Mouse (Mus musculus) forebrain, embryonic 11.5 days (tissue): ENCODE measurements around the gene Fyb2. TPM values are rescaled to one million over a fixed set of nuclear protein-coding genes. Genes with fewer than 3 reads are reported as not detected.

ENCODE experiments used
- ATAC-seq: fragments of 200-750 bp; cut with Nextera tagmentation; replicated peaks from 2 replicates; pipeline ENCODE4 v1.8.0; 2017; ENCODE audit warnings: moderate TSS enrichment; ENCODE audit not compliant: low FRiP score
- DNase-seq: peaks from one replicate; pipeline ENCODE4 v3.0.0-alpha.2; 2017; ENCODE audit warnings: low spot score
- H3K27ac ChIP-seq: fragments of 300-500 bp; sonication (generic); 2 replicates; pipeline ENCODE4 v1.5.1; 2014; ENCODE audit warnings: low read depth, low read length
- H3K27me3 ChIP-seq: fragments of 300-500 bp; sonication (generic); 2 replicates; pipeline ENCODE4 v1.6.1; 2014; ENCODE audit warnings: mild to moderate bottlenecking, low read length, mixed read lengths; ENCODE audit not compliant: control insufficient read depth, insufficient read depth
- H3K36me3 ChIP-seq: fragments of 300-500 bp; sonication (generic); 2 replicates; pipeline ENCODE4 v1.6.1; 2014; ENCODE audit warnings: mild to moderate bottlenecking, low read length, moderate library complexity, mixed read lengths; ENCODE audit not compliant: control insufficient read depth, insufficient read depth
- H3K4me1 ChIP-seq: fragments of 300-500 bp; sonication (generic); replicated peaks from 2 replicates; pipeline ENCODE4 v1.6.1; 2014; ENCODE audit warnings: low read length, mixed read lengths; ENCODE audit not compliant: control insufficient read depth, insufficient read depth
- H3K4me2 ChIP-seq: fragments of 300-500 bp; sonication (generic); 2 replicates; pipeline ENCODE4 v1.6.1; 2014; ENCODE audit warnings: low read depth, mild to moderate bottlenecking, low read length, moderate library complexity, mixed read lengths; ENCODE audit not compliant: severe bottlenecking
- H3K4me3 ChIP-seq: fragments of 300-500 bp; sonication (generic); 2 replicates; pipeline ENCODE4 v1.5.1; 2014; ENCODE audit warnings: low read depth, low read length
- H3K9ac ChIP-seq: fragments of 300-500 bp; sonication (generic); 2 replicates; pipeline ENCODE4 v1.6.1; 2014; ENCODE audit warnings: low read length
- H3K9me3 ChIP-seq: fragments of 300-500 bp; sonication (generic); 2 replicates; pipeline ENCODE4 v1.6.1; 2016; ENCODE audit warnings: low read length, mixed read lengths; ENCODE audit not compliant: control insufficient read depth
- WGBS: fragments of 180-500 bp; shearing (Covaris S2); extraction: QIAGEN DNeasy Blood & Tissue Kit; methylation state at CpG from one replicate; pipeline ENCODE4 v1.1.7; 2014; 5-methylcytosine and 5-hydroxymethylcytosine counted together
- polyA plus RNA-seq: library from polyadenylated mRNA; unstranded; fragments of >200 nt; fragmentation: Nextera tagmentation; extraction: Ambion mirVana; gene quantifications from 2 replicates; pipeline ENCODE4 v1.2.1, GENCODE M21; 2014

Fyb2 gene
- polyA plus RNA-seq, 1 experiment from 2014 or later = 0.17 TPM

DNA sequence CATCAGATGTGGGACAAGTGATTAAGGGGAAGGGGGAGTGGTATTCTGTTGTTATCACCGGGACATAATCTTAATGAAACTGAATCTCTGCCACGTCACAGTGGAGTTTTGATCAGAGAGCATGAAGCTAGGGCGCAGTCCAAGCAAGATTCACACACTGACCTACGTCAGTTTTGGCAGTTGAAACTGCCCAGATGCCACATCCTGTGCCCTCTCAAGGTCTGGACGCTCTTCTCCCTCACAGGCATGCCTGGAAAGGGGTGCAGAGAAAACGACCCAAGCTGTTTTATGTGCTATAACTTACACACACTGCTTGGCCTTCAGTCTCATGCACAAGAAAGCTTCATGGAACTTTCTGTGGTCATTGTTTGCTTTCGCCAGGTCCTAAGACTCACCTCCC, 74.4 kb downstream of the Fyb2 start:
- H3K27ac ChIP-seq = no peak overlapping the region
- no peaks in the 10 kb centered on the region for H3K36me3 ChIP-seq
- H3K9ac ChIP-seq = no peak overlapping the region
- ATAC-seq (no peak), DNase-seq (no peak)
- 83% methylated on average over 7 of the region's 7 CpGs for WGBS
- no peak overlapping the region for H3K4me2 ChIP-seq
- H3K4me3 ChIP-seq = no peak overlapping the region
- no peaks in the 10 kb centered on the region for H3K9me3 ChIP-seq
- H3K27me3 ChIP-seq = no peaks in the 10 kb centered on the region
- no peaks in the 10 kb centered on the region for H3K4me1 ChIP-seq

DNA sequence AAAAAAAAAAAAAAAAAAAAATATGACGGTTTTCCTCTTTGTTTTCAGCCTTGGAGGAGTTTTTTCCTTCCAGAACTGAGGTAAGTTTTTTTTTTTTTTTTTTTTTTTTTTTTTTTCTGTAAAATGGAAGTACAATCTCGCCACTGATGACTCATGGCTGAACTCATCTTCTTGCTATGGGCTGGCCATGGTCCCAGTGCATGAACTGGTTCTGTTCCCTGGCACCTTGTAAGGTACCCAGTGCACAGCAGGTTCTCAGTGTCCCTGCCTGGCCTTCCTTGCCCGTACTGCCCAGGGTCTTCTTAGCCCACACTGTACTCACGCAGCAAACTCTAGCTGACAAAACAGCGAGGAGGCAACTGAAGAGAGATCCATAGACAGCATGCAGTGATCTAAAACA, 74.8 kb downstream of the Fyb2 start:
- Histone ChIP-seq H3K9me3 (no peaks in the 10 kb centered on the region), H3K27ac (no peak overlapping the region), H3K36me3 (no peaks in the 10 kb centered on the region), H3K9ac (no peak overlapping the region), H3K4me1 (no peaks in the 10 kb centered on the region), H3K4me3 (no peak overlapping the region), H3K4me2 (no peak overlapping the region), H3K27me3 (no peaks in the 10 kb centered on the region)
- DNase-seq = no peak
- 89% methylated on average over 5 of the region's 5 CpGs for WGBS
- no peak for ATAC-seq

DNA sequence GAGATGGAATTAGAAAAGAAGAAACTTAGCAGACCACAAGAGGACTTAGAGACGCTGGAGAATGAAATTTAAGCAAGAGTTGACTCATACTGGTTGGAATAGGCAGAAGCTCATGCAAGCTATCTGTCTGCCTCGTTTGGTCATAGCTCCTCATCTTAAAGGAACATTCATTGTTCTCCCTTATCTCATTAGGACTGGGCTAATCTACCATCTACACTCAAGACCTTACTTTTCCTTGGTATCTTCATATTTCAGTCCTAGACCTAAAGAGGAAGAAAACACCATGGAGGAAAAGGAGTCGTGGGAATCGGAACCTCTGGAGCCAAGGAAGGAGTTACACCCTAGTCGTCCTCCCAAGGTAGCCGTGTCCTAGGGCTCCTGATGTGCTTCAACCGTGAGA, 75.5 kb downstream of the Fyb2 start:
- no peak overlapping the region for H3K4me2 ChIP-seq
- no peaks in the 10 kb centered on the region for H3K27me3 ChIP-seq
- no peaks in the 10 kb centered on the region for H3K36me3 ChIP-seq
- H3K9ac ChIP-seq = no peak overlapping the region
- no peaks in the 10 kb centered on the region for H3K4me1 ChIP-seq
- DNase-seq (no peak), ATAC-seq (no peak)
- H3K4me3 ChIP-seq = no peak overlapping the region
- 91% methylated on average over 7 of the region's 7 CpGs for WGBS
- no peaks in the 10 kb centered on the region for H3K9me3 ChIP-seq
- no peak overlapping the region for H3K27ac ChIP-seq

DNA sequence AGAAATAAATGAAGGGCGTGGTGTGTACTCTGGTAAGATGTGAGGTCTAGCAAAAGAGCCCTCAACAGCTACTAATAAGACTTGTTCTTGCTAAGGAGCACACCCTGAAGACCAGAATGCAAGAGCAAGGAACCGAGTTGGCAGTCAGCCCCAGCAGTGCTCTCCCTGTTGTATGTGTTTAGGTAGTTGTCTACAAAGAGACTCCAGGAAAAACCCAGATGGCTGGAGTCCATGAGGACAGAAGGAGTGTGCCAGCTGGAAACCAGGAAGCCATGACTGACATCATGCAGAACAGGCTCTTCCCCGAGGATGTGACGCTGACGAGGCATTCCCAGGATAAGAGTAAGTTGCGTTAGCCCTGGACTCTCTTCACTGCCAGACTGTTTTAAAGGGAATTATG, 76.8 kb downstream of the Fyb2 start:
- WGBS = 93% methylated on average over 6 of the region's 6 CpGs
- Histone ChIP-seq H3K27me3 (no peaks in the 10 kb centered on the region), H3K9ac (no peak overlapping the region), H3K4me2 (no peak overlapping the region), H3K4me1 (no peaks in the 10 kb centered on the region), H3K4me3 (no peak overlapping the region), H3K9me3 (no peaks in the 10 kb centered on the region), H3K36me3 (no peaks in the 10 kb centered on the region), H3K27ac (no peak overlapping the region)
- ATAC-seq (no peak), DNase-seq (no peak)

DNA sequence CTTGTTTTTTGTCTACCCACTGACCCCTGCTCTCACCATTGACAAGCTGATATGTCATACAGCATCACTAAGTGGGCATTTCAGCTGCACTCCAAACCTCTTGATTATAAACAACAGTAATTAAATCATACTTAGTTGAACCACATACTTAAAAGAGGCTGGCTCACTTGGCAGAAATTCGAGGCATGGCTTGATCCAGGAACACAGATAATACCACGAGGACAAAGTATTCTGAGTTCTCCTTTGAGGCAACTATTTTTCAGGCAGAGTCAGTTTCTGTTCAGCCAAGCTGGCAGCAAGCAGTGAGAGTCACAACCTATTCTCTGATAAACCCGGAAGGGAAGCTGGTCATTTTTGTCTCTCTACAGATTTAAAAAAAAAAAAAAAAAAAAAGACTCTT, 77.4 kb downstream of the Fyb2 start:
- DNase-seq = no peak
- no peak for ATAC-seq
- H3K36me3 ChIP-seq = no peaks in the 10 kb centered on the region
- H3K9ac ChIP-seq = no peak overlapping the region
- H3K4me1 ChIP-seq = no peaks in the 10 kb centered on the region
- no peaks in the 10 kb centered on the region for H3K27me3 ChIP-seq
- no peaks in the 10 kb centered on the region for H3K9me3 ChIP-seq
- no peak overlapping the region for H3K27ac ChIP-seq
- 86% methylated on average over 3 of the region's 3 CpGs for WGBS
- H3K4me2 ChIP-seq = no peak overlapping the region
- H3K4me3 ChIP-seq = no peak overlapping the region

DNA sequence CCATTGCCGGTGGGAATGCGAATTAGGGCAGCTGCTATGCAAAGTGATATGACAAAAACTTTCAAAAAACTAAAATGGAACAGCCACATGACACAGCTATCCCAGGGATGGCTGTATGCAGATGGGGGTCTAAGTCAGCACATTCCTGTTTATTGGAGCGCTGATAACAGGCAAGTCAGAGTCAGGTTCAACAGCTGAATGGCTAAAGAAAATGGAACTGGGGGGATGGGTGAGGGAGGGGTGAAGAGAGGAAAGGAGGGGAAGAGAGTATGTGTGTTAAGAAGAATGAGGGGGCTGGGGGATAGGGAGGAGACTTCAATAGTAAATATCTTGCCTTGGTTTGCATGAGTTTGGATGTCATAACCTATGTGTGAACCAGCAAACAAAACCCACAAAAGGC, 79.0 kb downstream of the Fyb2 start:
- Histone ChIP-seq H3K4me1 (no peaks in the 10 kb centered on the region), H3K4me3 (no peak overlapping the region), H3K4me2 (no peak overlapping the region), H3K27ac (no peak overlapping the region), H3K9me3 (no peaks in the 10 kb centered on the region), H3K36me3 (no peaks in the 10 kb centered on the region), H3K27me3 (no peaks in the 10 kb centered on the region), H3K9ac (no peak overlapping the region)
- ATAC-seq (no peak), DNase-seq (no peak)
- 84% methylated on average over 3 of the region's 3 CpGs for WGBS

DNA sequence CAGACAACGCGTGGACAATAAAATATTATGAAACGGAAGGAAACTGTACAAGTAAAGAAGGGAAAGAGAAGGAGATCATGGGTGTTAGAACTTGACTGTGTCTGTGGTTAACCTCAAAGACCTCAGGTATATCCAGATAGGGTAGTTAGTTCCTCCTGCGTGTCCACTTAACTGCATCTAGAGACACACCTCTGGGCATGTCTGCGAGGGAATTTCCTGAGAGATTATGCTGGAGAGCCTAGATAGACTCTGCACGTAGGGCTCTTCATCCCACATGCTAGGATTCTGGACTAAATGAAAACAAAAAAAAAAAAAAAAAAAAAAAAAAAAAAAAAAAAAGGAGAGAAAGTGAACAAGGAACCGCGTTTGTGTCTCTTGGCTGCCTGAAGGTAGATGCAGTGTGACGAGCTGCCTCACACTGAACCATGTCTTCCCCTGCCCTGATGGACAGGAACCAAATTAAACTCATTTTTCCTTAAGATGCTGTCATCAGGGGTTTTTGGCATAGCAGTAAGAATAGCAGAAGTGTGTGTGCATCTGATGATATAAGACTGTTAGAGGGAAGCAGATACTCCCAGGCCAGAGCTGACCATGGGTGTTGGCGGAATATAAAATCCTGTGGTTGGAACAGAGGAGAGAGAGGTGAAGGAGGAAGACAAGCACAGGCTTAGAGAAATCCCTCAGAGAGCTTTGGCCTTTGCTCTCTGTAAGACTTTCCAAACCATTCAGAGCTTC, 80.1 kb downstream of the Fyb2 start:
- no peaks in the 10 kb centered on the region for H3K27me3 ChIP-seq
- ATAC-seq (no peak), DNase-seq (no peak)
- no peak overlapping the region for H3K27ac ChIP-seq
- H3K4me3 ChIP-seq = no peak overlapping the region
- H3K9ac ChIP-seq = no peak overlapping the region
- WGBS = 93% methylated on average over 10 of the region's 10 CpGs
- no peaks in the 10 kb centered on the region for H3K4me1 ChIP-seq
- H3K36me3 ChIP-seq = no peaks in the 10 kb centered on the region
- no peak overlapping the region for H3K4me2 ChIP-seq
- H3K9me3 ChIP-seq = no peaks in the 10 kb centered on the region

DNA sequence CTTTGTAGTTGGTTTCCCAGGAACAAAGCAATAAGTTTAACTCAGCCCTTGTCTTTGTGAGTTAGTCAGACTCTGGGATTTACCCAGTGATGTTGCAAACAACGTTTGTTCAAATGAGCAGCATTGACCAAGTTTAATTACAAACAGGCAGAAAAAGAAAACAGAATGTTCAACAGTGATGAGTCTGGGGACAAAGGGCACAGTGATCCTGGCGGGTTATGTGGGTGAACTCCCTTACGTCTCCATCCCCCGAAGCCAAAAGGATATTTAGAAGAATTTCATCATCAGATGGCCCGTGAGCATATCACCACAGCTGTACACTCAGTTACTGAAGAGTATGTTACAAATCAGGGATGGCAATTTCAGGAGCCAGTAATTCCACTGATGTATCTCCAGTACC, 86.4 kb downstream of the Fyb2 start:
- no peak overlapping the region for H3K4me3 ChIP-seq
- no peaks in the 10 kb centered on the region for H3K4me1 ChIP-seq
- no peak for DNase-seq
- H3K4me2 ChIP-seq = no peak overlapping the region
- ATAC-seq = no peak
- no peaks in the 10 kb centered on the region for H3K36me3 ChIP-seq
- no peak overlapping the region for H3K27ac ChIP-seq
- 76% methylated on average over 5 of the region's 5 CpGs for WGBS
- H3K9ac ChIP-seq = no peak overlapping the region
- H3K27me3 ChIP-seq = no peaks in the 10 kb centered on the region
- no peaks in the 10 kb centered on the region for H3K9me3 ChIP-seq

DNA sequence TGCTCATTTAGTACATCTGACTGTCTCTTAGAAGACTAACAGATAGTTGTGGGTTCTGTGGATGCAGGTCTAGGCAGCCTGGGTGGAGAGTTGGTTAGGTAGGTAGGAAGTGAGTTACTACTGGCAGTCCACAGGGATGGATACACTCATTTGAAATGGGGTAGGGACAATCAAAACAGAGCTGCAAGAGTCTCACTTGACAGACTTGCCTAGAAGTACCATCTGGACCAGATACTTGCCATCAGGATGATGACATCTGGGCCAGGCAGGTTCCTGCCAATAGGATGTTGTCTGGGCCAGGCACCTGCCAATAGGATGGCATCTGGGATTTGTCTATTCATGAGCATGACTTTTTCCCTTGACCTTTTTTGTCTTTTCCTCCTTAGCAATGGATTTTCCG, 88.5 kb downstream of the Fyb2 start:
- Histone ChIP-seq H3K27ac (no peak overlapping the region), H3K27me3 (no peaks in the 10 kb centered on the region), H3K9ac (no peak overlapping the region), H3K4me2 (no peak overlapping the region), H3K4me1 (no peaks in the 10 kb centered on the region), H3K36me3 (no peaks in the 10 kb centered on the region), H3K9me3 (no peaks in the 10 kb centered on the region), H3K4me3 (no peak overlapping the region)
- 86% methylated on average over 1 of the region's 1 CpGs for WGBS
- no peak for DNase-seq
- no peak for ATAC-seq
